Mouse (Mus musculus) liver, embryonic 15.5 days (tissue): ENCODE results near the gene Clip4. TPM values are rescaled to one million over a fixed set of nuclear protein-coding genes. Genes with fewer than 3 reads are reported as not detected.
"Not testable (repeated sequence)": the region's sequence is repeated elsewhere in the genome, so short reads cannot be mapped to it uniquely, and the experiment has no call there.

Experiments
- ATAC-seq: fragments of 200-750 bp; cut with Nextera tagmentation; 2 replicates; pipeline ENCODE4 v1.8.0; 2017; ENCODE audit warnings: moderate number of reproducible peaks, mild to moderate bottlenecking, moderate library complexity; ENCODE audit not compliant: insufficient read depth
- H3K27ac ChIP-seq: fragments of 300-500 bp; sonication (generic); replicated peaks from 2 replicates; pipeline ENCODE4 v1.5.1; 2015; ENCODE audit warnings: mild to moderate bottlenecking, inconsistent platforms
- H3K27me3 ChIP-seq: fragments of 300-500 bp; sonication (generic); 2 replicates; pipeline ENCODE4 v1.6.1; 2015; ENCODE audit warnings: mild to moderate bottlenecking, inconsistent platforms
- H3K36me3 ChIP-seq: fragments of 300-500 bp; sonication (generic); replicated peaks from 2 replicates; pipeline ENCODE4 v1.6.1; 2015; ENCODE audit warnings: moderate library complexity, mild to moderate bottlenecking, inconsistent platforms
- H3K4me1 ChIP-seq: fragments of 300-500 bp; sonication (generic); replicated peaks from 2 replicates; pipeline ENCODE4 v1.6.1; 2015; ENCODE audit warnings: inconsistent platforms
- H3K4me2 ChIP-seq: fragments of 300-500 bp; sonication (generic); 2 replicates; pipeline ENCODE4 v1.6.1; 2015; ENCODE audit warnings: moderate library complexity, mild to moderate bottlenecking, inconsistent platforms
- H3K4me3 ChIP-seq: fragments of 300-500 bp; sonication (generic); replicated peaks from 2 replicates; pipeline ENCODE4 v1.5.1; 2015; ENCODE audit warnings: mild to moderate bottlenecking, inconsistent platforms
- H3K9ac ChIP-seq: fragments of 300-500 bp; sonication (generic); 2 replicates; pipeline ENCODE4 v1.6.1; 2015; ENCODE audit warnings: moderate library complexity, mild to moderate bottlenecking, inconsistent platforms
- H3K9me3 ChIP-seq: fragments of 300-500 bp; sonication (generic); replicated peaks from 2 replicates; pipeline ENCODE4 v1.6.1; 2016; ENCODE audit warnings: inconsistent platforms
- WGBS: fragments of 180-500 bp; shearing (Covaris S2); methylation state at CpG from one replicate; pipeline ENCODE4 v1.1.7; 2015; ENCODE audit warnings: mixed read lengths; ENCODE audit not compliant: insufficient replicate concordance; 5-methylcytosine and 5-hydroxymethylcytosine counted together
- polyA plus RNA-seq: library from polyadenylated mRNA; unstranded; fragments of >200 nt; fragmentation: Nextera tagmentation; extraction: Ambion mirVana; gene quantifications from 2 replicates; pipeline ENCODE4 v1.2.1, GENCODE M21; 2015

Clip4 gene
- 0.36 and 0.46 TPM in 2 replicates for polyA plus RNA-seq

GRCm38 (mm10) chr17:71768173-71768572, at the start of gene Clip4:
Gene Clip4 (plus strand): TSS chr17:71768473.
- ATAC-seq, H3K4me1 ChIP-seq, H3K4me3 ChIP-seq, H3K9ac ChIP-seq, H3K4me2 ChIP-seq, H3K27ac ChIP-seq, H3K27me3 ChIP-seq, H3K36me3 ChIP-seq, H3K9me3 ChIP-seq: not testable (repeated sequence)
- WGBS, result 38% methylated on average over 1 of the region's 1 CpGs

- Histone ChIP-seq H3K4me2 (no peak overlapping the region), H3K27me3 (no peaks in the 10 kb centered on the region), H3K36me3 (no peaks in the 10 kb centered on the region), H3K4me1 (no peaks in the 10 kb centered on the region), H3K27ac (no peak overlapping the region), H3K9me3 (no peaks in the 10 kb centered on the region), H3K9ac (no peak overlapping the region), H3K4me3 (no peak overlapping the region)
- no peak for ATAC-seq
Observed at GRCm38 (mm10) chr17:71720434-71720833, 47.8 kb upstream of the Clip4 start.

GRCm38 (mm10) chr17:71721019-71721418, 47.3 kb upstream of the Clip4 start:
- Histone ChIP-seq H3K4me2 (no peak overlapping the region), H3K36me3 (no peaks in the 10 kb centered on the region), H3K4me1 (no peaks in the 10 kb centered on the region), H3K4me3 (no peak overlapping the region), H3K9ac (no peak overlapping the region), H3K27me3 (no peaks in the 10 kb centered on the region), H3K27ac (no peak overlapping the region), H3K9me3 (no peaks in the 10 kb centered on the region)
- ATAC-seq, result no peak
- 44% methylated on average over 3 of the region's 3 CpGs for WGBS

GRCm38 (mm10) chr17:71730655-71731054, 37.6 kb upstream of the Clip4 start:
- Histone ChIP-seq H3K4me2 (no peak overlapping the region), H3K9ac (no peak overlapping the region), H3K27me3 (no peaks in the 10 kb centered on the region), H3K4me3 (no peak overlapping the region), H3K4me1 (no peaks in the 10 kb centered on the region), H3K36me3 (no peaks in the 10 kb centered on the region), H3K9me3 (no peaks in the 10 kb centered on the region), H3K27ac (no peak overlapping the region)
- 57% methylated on average over 2 of the region's 2 CpGs for WGBS
- no peak for ATAC-seq

- H3K4me3 ChIP-seq, result no peak overlapping the region
- no peak overlapping the region for H3K4me2 ChIP-seq
- H3K9ac ChIP-seq, result no peak overlapping the region
- WGBS, result 31% methylated on average over 3 of the region's 3 CpGs
- no peaks in the 10 kb centered on the region for H3K36me3 ChIP-seq
- H3K9me3 ChIP-seq, result no peaks in the 10 kb centered on the region
- no peaks in the 10 kb centered on the region for H3K4me1 ChIP-seq
- no peaks in the 10 kb centered on the region for H3K27me3 ChIP-seq
- H3K27ac ChIP-seq, result no peak overlapping the region
- no peak for ATAC-seq
Observed at GRCm38 (mm10) chr17:71736442-71736841, 31.8 kb upstream of the Clip4 start.

GRCm38 (mm10) chr17:71742156-71742555, 26.1 kb upstream of the Clip4 start:
- Histone ChIP-seq H3K27ac (no peak overlapping the region), H3K4me1 (no peaks in the 10 kb centered on the region), H3K36me3 (no peaks in the 10 kb centered on the region), H3K27me3 (no peaks in the 10 kb centered on the region), H3K4me3 (no peak overlapping the region), H3K4me2 (no peak overlapping the region), H3K9ac (no peak overlapping the region), H3K9me3 (no peaks in the 10 kb centered on the region)
- no peak for ATAC-seq
- 51% methylated on average over 3 of the region's 3 CpGs for WGBS

- H3K27me3 ChIP-seq, result no peaks in the 10 kb centered on the region
- no peaks in the 10 kb centered on the region for H3K36me3 ChIP-seq
- H3K4me2 ChIP-seq, result no peak overlapping the region
- 54% methylated on average over 5 of the region's 5 CpGs for WGBS
- H3K9me3 ChIP-seq, result no peaks in the 10 kb centered on the region
- H3K27ac ChIP-seq, result no peak overlapping the region
- no peak for ATAC-seq
- H3K4me1 ChIP-seq, result no peaks in the 10 kb centered on the region
- no peak overlapping the region for H3K4me3 ChIP-seq
- no peak overlapping the region for H3K9ac ChIP-seq
Observed at GRCm38 (mm10) chr17:71742935-71743334, 25.3 kb upstream of the Clip4 start.

GRCm38 (mm10) chr17:71746114-71746513, 22.2 kb upstream of the Clip4 start:
- no peak for ATAC-seq
- H3K4me2 ChIP-seq, result no peak overlapping the region
- WGBS, result 60% methylated on average over 9 of the region's 9 CpGs

GRCm38 (mm10) chr17:71747561-71747960, 20.7 kb upstream of the Clip4 start:
- Histone ChIP-seq H3K9me3 (no peaks in the 10 kb centered on the region), H3K4me2 (no peak overlapping the region), H3K27me3 (no peaks in the 10 kb centered on the region), H3K36me3 (no peaks in the 10 kb centered on the region), H3K27ac (no peak overlapping the region), H3K9ac (no peak overlapping the region), H3K4me3 (no peak overlapping the region), H3K4me1 (no peaks in the 10 kb centered on the region)
- WGBS, result 63% methylated on average over 8 of the region's 8 CpGs
- ATAC-seq, result no peak

More at GRCm38 (mm10) chr17:71746114-71746513, 22.2 kb upstream of the Clip4 start:
- H3K4me1 ChIP-seq, result no peaks in the 10 kb centered on the region
- no peaks in the 10 kb centered on the region for H3K27me3 ChIP-seq
- H3K9me3 ChIP-seq, result no peaks in the 10 kb centered on the region
- H3K36me3 ChIP-seq, result no peaks in the 10 kb centered on the region
- no peak overlapping the region for H3K27ac ChIP-seq
- no peak overlapping the region for H3K9ac ChIP-seq
- H3K4me3 ChIP-seq, result no peak overlapping the region

- no peak overlapping the region for H3K4me2 ChIP-seq
- no peaks in the 10 kb centered on the region for H3K36me3 ChIP-seq
- ATAC-seq, result 0 out of 2 replicates have a peak, but pooled peaks have one; percentile 28
- H3K27ac ChIP-seq, result no peak overlapping the region
- H3K4me1 ChIP-seq, result no peaks in the 10 kb centered on the region
- no peaks in the 10 kb centered on the region for H3K9me3 ChIP-seq
- H3K4me3 ChIP-seq, result no peak overlapping the region
- no peaks in the 10 kb centered on the region for H3K27me3 ChIP-seq
- H3K9ac ChIP-seq, result no peak overlapping the region
- 53% methylated on average over 9 of the region's 9 CpGs for WGBS
Observed at GRCm38 (mm10) chr17:71749616-71750168, 18.6 kb upstream of the Clip4 start.

- ATAC-seq, result no peak
- no peak within 1 kb of the TSS for H3K4me2 ChIP-seq
- no peaks in the 10 kb centered on the region for H3K9me3 ChIP-seq
- H3K27me3 ChIP-seq, result no peaks in the 10 kb centered on the region
- H3K4me1 ChIP-seq, result no peaks in the 10 kb centered on the region
- WGBS, result 61% methylated on average over 10 of the region's 10 CpGs
- H3K27ac ChIP-seq, result no peak within 1 kb of the TSS
- no peak within 1 kb of the TSS for H3K9ac ChIP-seq
- H3K36me3 ChIP-seq, result no peaks in the 10 kb centered on the region
- no peak within 1 kb of the TSS for H3K4me3 ChIP-seq
Observed at GRCm38 (mm10) chr17:71752831-71753230, 15.4 kb upstream of the Clip4 start, which contains the start of gene Pcare. Gene Pcare (minus strand): TSS chr17:71752894.

GRCm38 (mm10) chr17:71760536-71760935, 7.7 kb upstream of the Clip4 start:
- Histone ChIP-seq H3K27ac (no peak overlapping the region), H3K27me3 (no peaks in the 10 kb centered on the region), H3K9me3 (no peaks in the 10 kb centered on the region), H3K36me3 (no peaks in the 10 kb centered on the region), H3K4me1 (no peaks in the 10 kb centered on the region), H3K4me2 (no peak overlapping the region), H3K4me3 (no peak overlapping the region), H3K9ac (no peak overlapping the region)
- ATAC-seq, result no peak
- WGBS, result 69% methylated on average over 7 of the region's 7 CpGs
